Mouse (Mus musculus) liver, embryonic 14.5 days (tissue): ENCODE measurements around the gene Id3.

Source experiments
- CTCF ChIP-seq: IDR thresholded peaks from 2 replicates; pipeline ENCODE4 v1.5.1; 2016; ENCODE audit warnings: antibody characterized with exemption, low read depth, control low read depth
- EP300 ChIP-seq: IDR thresholded peaks from 2 replicates; pipeline ENCODE4 v1.6.1; 2016; ENCODE audit warnings: antibody characterized with exemption, low read depth

GRCm38 (mm10) chr4:136142267-136143192 lies 767 bp upstream of the Id3 start:
- TF ChIP-seq CTCF (no peak), EP300 (no peak)
